Mouse (Mus musculus): ENCODE data around the gene Hist1h3d. TPM values are rescaled to one million over a fixed set of nuclear protein-coding genes. Genes with fewer than 3 reads are reported as not detected.
"Not testable (repeated sequence)": the region's sequence is repeated elsewhere in the genome, so short reads cannot be mapped to it uniquely, and the experiment has no call there.

Hist1h3d gene
- polyA plus RNA-seq, 1 experiment from 2014 or later = 2.3 TPM

- no peaks in the 10 kb centered on the region for H3K36me3 ChIP-seq (ENCODE audit: control insufficient read depth, insufficient read depth)
- 94% methylated on average over 7 of the region's 7 CpGs for WGBS
- H3K4me2 ChIP-seq (replicated peaks; ENCODE audit: low read depth) = no peak overlapping the region
- no peak for ATAC-seq
- 0 out of 2 replicates have a peak, but pooled peaks cover 10% of the 10 kb centered on the region for H3K4me1 ChIP-seq (replicated peaks; ENCODE audit: control insufficient read depth, insufficient read depth, low read length)
- TF ChIP-seq CTCF (IDR thresholded peaks at IDR 0.05; ENCODE audit: low read depth) = no peak
- no peaks in the 10 kb centered on the region for H3K9me3 ChIP-seq (ENCODE audit: control insufficient read depth)
- H3K4me3 ChIP-seq (ENCODE audit: low read depth, low read length) = no peak overlapping the region
- H3K27ac ChIP-seq (ENCODE audit: low read depth, low read length) = no peak overlapping the region
- H3K9ac ChIP-seq (ENCODE audit: low read depth, low read length) = no peak overlapping the region
- no peaks in the 10 kb centered on the region for H3K27me3 ChIP-seq (replicated peaks; ENCODE audit: control insufficient read depth, insufficient read depth, low read length)
Measured at GRCm38 (mm10) chr13:23591206-23591605, 15.6 kb downstream of the Hist1h3d start.

DNA sequence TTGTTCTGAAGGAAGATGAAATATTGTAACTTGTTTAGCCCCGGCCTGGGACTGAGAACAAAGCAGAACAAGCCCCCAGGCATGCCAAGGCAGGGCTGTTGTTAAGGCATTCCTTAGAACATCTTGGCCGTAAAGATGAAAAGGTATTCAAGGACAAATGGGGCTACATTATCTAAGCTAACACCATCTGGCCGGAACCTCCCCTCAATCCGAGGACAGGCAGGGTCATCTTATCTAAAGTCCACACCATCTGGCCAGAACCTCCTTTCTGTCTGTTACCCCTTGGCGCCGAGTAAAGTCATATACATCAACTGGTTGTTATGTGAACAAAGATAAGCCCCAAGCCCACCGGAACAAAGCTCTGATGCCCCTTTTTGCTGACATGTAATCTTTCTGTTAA lies 16.3 kb downstream of the Hist1h3d start:
- H3K4me2 ChIP-seq (replicated peaks; ENCODE audit: low read depth); ATAC-seq; H3K27ac ChIP-seq (ENCODE audit: low read depth, low read length); H3K9me3 ChIP-seq (ENCODE audit: control insufficient read depth); H3K4me3 ChIP-seq (ENCODE audit: low read depth, low read length); H3K27me3 ChIP-seq (replicated peaks; ENCODE audit: control insufficient read depth, insufficient read depth, low read length); H3K36me3 ChIP-seq (ENCODE audit: control insufficient read depth, insufficient read depth); H3K4me1 ChIP-seq (replicated peaks; ENCODE audit: control insufficient read depth, insufficient read depth, low read length); H3K9ac ChIP-seq (ENCODE audit: low read depth, low read length): not testable (repeated sequence)
- 81% methylated on average over 7 of the region's 7 CpGs for WGBS

GRCm38 (mm10) chr13:23592614-23593013 lies 17.1 kb downstream of the Hist1h3d start:
- WGBS = 78% methylated on average over 7 of the region's 7 CpGs
- H3K36me3 ChIP-seq (ENCODE audit: control insufficient read depth, insufficient read depth) = no peaks in the 10 kb centered on the region
- H3K4me3 ChIP-seq (ENCODE audit: low read depth, low read length) = no peak overlapping the region
- no peaks in the 10 kb centered on the region for H3K9me3 ChIP-seq (ENCODE audit: control insufficient read depth)
- ATAC-seq = no peak
- H3K27ac ChIP-seq (ENCODE audit: low read depth, low read length) = peak overlapping the region; percentile 71
- H3K4me1 ChIP-seq (replicated peaks; ENCODE audit: control insufficient read depth, insufficient read depth, low read length) = 0 out of 2 replicates have a peak, but pooled peaks cover 10% of the 10 kb centered on the region
- H3K27me3 ChIP-seq (replicated peaks; ENCODE audit: control insufficient read depth, insufficient read depth, low read length) = no peaks in the 10 kb centered on the region
- H3K4me2 ChIP-seq (replicated peaks; ENCODE audit: low read depth) = no peak overlapping the region
- no peak for TF ChIP-seq CTCF (IDR thresholded peaks at IDR 0.05; ENCODE audit: low read depth)
- no peak overlapping the region for H3K9ac ChIP-seq (ENCODE audit: low read depth, low read length)

- Histone ChIP-seq H3K9me3 (ENCODE audit: control insufficient read depth) (no peaks in the 10 kb centered on the region), H3K27me3 (replicated peaks; ENCODE audit: control insufficient read depth, insufficient read depth, low read length) (no peaks in the 10 kb centered on the region), H3K27ac (ENCODE audit: low read depth, low read length) (peak overlapping the region; percentile 71), H3K9ac (ENCODE audit: low read depth, low read length) (no peak overlapping the region), H3K4me1 (replicated peaks; ENCODE audit: control insufficient read depth, insufficient read depth, low read length) (0 out of 2 replicates have a peak, but pooled peaks cover 10% of the 10 kb centered on the region), H3K36me3 (ENCODE audit: control insufficient read depth, insufficient read depth) (no peaks in the 10 kb centered on the region), H3K4me3 (ENCODE audit: low read depth, low read length) (no peak overlapping the region), H3K4me2 (replicated peaks; ENCODE audit: low read depth) (0 out of 2 replicates have a peak overlapping the region, but pooled peaks have one; percentile 10)
- peak; percentile 76 for ATAC-seq
- no peak for TF ChIP-seq CTCF (IDR thresholded peaks at IDR 0.05; ENCODE audit: low read depth)
- WGBS = 35% methylated on average over 5 of the region's 5 CpGs
Measured at GRCm38 (mm10) chr13:23593051-23593770, 17.6 kb downstream of the Hist1h3d start.

- Histone ChIP-seq H3K9me3 (ENCODE audit: control insufficient read depth) (no peaks in the 10 kb centered on the region), H3K4me3 (ENCODE audit: low read depth, low read length) (no peak overlapping the region), H3K4me1 (replicated peaks; ENCODE audit: control insufficient read depth, insufficient read depth, low read length) (0 out of 2 replicates have a peak, but pooled peaks cover 10% of the 10 kb centered on the region), H3K27ac (ENCODE audit: low read depth, low read length) (peak overlapping the region; percentile 62; the same call in 1 of the 2 replicates), H3K36me3 (ENCODE audit: control insufficient read depth, insufficient read depth) (no peaks in the 10 kb centered on the region), H3K4me2 (replicated peaks; ENCODE audit: low read depth) (no peak overlapping the region), H3K9ac (ENCODE audit: low read depth, low read length) (0 out of 2 replicates have a peak overlapping the region, but pooled peaks have one; percentile 7), H3K27me3 (replicated peaks; ENCODE audit: control insufficient read depth, insufficient read depth, low read length) (no peaks in the 10 kb centered on the region)
- 43% methylated on average over 2 of the region's 2 CpGs for WGBS
- no peak for ATAC-seq
- no peak for TF ChIP-seq CTCF (IDR thresholded peaks at IDR 0.05; ENCODE audit: low read depth)
Measured at GRCm38 (mm10) chr13:23595185-23595584, 19.6 kb downstream of the Hist1h3d start.

- Histone ChIP-seq H3K4me2 (replicated peaks; ENCODE audit: low read depth) (no peak overlapping the region), H3K27me3 (replicated peaks; ENCODE audit: control insufficient read depth, insufficient read depth, low read length) (no peaks in the 10 kb centered on the region), H3K9ac (ENCODE audit: low read depth, low read length) (0 out of 2 replicates have a peak overlapping the region, but pooled peaks have one; percentile 7), H3K4me3 (ENCODE audit: low read depth, low read length) (no peak overlapping the region), H3K9me3 (ENCODE audit: control insufficient read depth) (no peaks in the 10 kb centered on the region), H3K27ac (ENCODE audit: low read depth, low read length) (peak overlapping the region; percentile 62), H3K36me3 (ENCODE audit: control insufficient read depth, insufficient read depth) (no peaks in the 10 kb centered on the region), H3K4me1 (replicated peaks; ENCODE audit: control insufficient read depth, insufficient read depth, low read length) (0 out of 2 replicates have a peak, but pooled peaks cover 10% of the 10 kb centered on the region)
- ATAC-seq = peak; percentile 83
- 50% methylated on average over 7 of the region's 7 CpGs for WGBS
- TF ChIP-seq CTCF (IDR thresholded peaks at IDR 0.05; ENCODE audit: low read depth) = no peak
Measured at GRCm38 (mm10) chr13:23595622-23596372, 20.2 kb downstream of the Hist1h3d start.
